Mouse (Mus musculus) heart, adult 2 months (tissue): Measurements from ENCODE around the gene Wdr38.

ENCODE experiments used
- CTCF ChIP-seq: fragments of 200-600 bp; IDR thresholded peaks from 2 replicates; pipeline ENCODE4 v1.8.1; 2022; ENCODE audit warnings: antibody characterized with exemption, mild to moderate bottlenecking, moderate library complexity
- POLR2A ChIP-seq: fragments of 200-500 bp; IDR thresholded peaks from 2 replicates; pipeline ENCODE4 v1.6.1; 2011; ENCODE audit warnings: mild to moderate bottlenecking, low read depth, low read length, control low read depth; ENCODE audit not compliant: insufficient read depth

- TF ChIP-seq CTCF (no peak), POLR2A (no peak)
Measured at GRCm38 (mm10) chr2:38977837-38978236, 19.4 kb upstream of the Wdr38 start.
